In the genomic region with DNA sequence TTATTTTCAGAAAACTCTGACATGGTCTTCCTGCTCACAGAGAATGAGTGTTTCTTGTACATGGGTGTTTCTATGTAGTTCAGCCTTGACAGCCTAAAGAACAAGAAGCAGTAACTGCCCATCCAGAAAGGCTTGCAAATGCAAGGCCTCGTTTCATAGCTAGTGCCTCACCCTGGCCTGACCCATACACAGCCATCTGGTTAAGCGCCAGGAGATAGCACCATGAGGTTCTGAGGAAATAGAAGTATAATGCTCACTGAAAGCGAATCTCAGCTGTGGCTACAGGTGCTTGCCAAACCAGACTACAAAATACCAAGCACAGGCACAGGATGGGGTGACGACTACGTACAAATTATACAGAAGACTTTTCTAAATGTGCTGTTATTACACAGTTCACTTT, we compare ENCODE assay signal across 19 mouse cellular contexts. TPM values are rescaled to one million over a fixed set of nuclear protein-coding genes. Genes with fewer than 3 reads are reported as not detected.
A peak's percentile ranks its signal among the peaks of the same experiment; 100 is the strongest.
DNase-seq lines count a peak whose midpoint lies in the region; ATAC-seq and TF ChIP-seq lines count a peak whose summit lies in the region.
"Had no signal": no experiment of that assay in that cellular context is flagged by ENCODE, and none has a peak within 500 bp of the region (broad histone marks: within the 10 kb centered on the region; RNA-seq: fewer than 3 reads in every experiment).

No protein-coding gene starts in this region.

- no peaks in the 10 kb centered on the region for H3K9me3 ChIP-seq in hindbrain, postnatal 0 days (ENCODE audit: low read length)
- no peaks in the 10 kb centered on the region for H3K9me3 ChIP-seq in hindbrain, embryonic 12.5 days (replicated peaks)
- H3K9me3 ChIP-seq in midbrain, embryonic 11.5 days (ENCODE audit: control insufficient read depth, low read length) = no peaks in the 10 kb centered on the region
- H3K9me3 ChIP-seq in midbrain, embryonic 15.5 days = no peaks in the 10 kb centered on the region
- H3K9me3 ChIP-seq in CH12.LX (replicated peaks; ENCODE audit: low read length) = no peaks in the 10 kb centered on the region
- no peaks in the 10 kb centered on the region for H3K9me3 ChIP-seq in forebrain, embryonic 16.5 days (ENCODE audit: control insufficient read depth, low read length)
- H3K9me3 ChIP-seq: embryonic facial prominence, embryonic 10.5 days; embryonic facial prominence, embryonic 12.5 days; forebrain, embryonic 13.5 days; forebrain, embryonic 15.5 days; G1E had no signal

- no peak overlapping the region for H3K4me3 ChIP-seq in hindbrain, postnatal 0 days (ENCODE audit: low read length)
- no peak overlapping the region for H3K4me3 ChIP-seq in hindbrain, embryonic 12.5 days
- no peak overlapping the region for H3K4me3 ChIP-seq in midbrain, embryonic 11.5 days (ENCODE audit: low read depth, low read length)
- H3K4me3 ChIP-seq in midbrain, embryonic 15.5 days = no peak overlapping the region
- H3K4me3 ChIP-seq in CH12.LX (replicated peaks in 1 of 3; ENCODE audit: low read depth in 2 of 3, low read length in 2 of 3, poor library complexity in 1 of 3) = no peak overlapping the region
- no peak overlapping the region for H3K4me3 ChIP-seq in forebrain, embryonic 16.5 days (replicated peaks; ENCODE audit: low read length)
- H3K4me3 ChIP-seq: embryonic facial prominence, embryonic 10.5 days; embryonic facial prominence, embryonic 12.5 days; forebrain, embryonic 13.5 days; forebrain, embryonic 15.5 days had no signal

- no peak overlapping the region for H3K27ac ChIP-seq in hindbrain, postnatal 0 days
- no peak overlapping the region for H3K27ac ChIP-seq in hindbrain, embryonic 12.5 days
- H3K27ac ChIP-seq in midbrain, embryonic 11.5 days (ENCODE audit: low read depth, low read length) = no peak overlapping the region
- no peak overlapping the region for H3K27ac ChIP-seq in midbrain, embryonic 15.5 days
- peak overlapping the region; percentile 28; the same call in 1 of the 2 replicates for H3K27ac ChIP-seq in CH12.LX (ENCODE audit: insufficient read depth, low read depth)
- no peak overlapping the region for H3K27ac ChIP-seq in forebrain, embryonic 16.5 days (ENCODE audit: low read length)
- H3K27ac ChIP-seq: embryonic facial prominence, embryonic 10.5 days; embryonic facial prominence, embryonic 12.5 days; forebrain, embryonic 13.5 days; forebrain, embryonic 15.5 days had no signal

- no peak for TF ChIP-seq POLR2A in CH12.LX (IDR thresholded peaks at IDR 0.05; ENCODE audit: low read depth, low read length)

- in situ Hi-C loops in CH12.LX (cut with MboI; ENCODE audit: low pct_ligation_motif_present, low pct_unique_long_range_greater_than_20kb, low sequenced_read_pairs) = loop anchor here (25.0 kb wide), 1 partner anchor 240 kb away; no protein-coding TSS in a partner anchor

- TF ChIP-seq RAD21 in CH12.LX (IDR thresholded peaks at IDR 0.05; ENCODE audit: low read depth, low read length) = no peak; the same call in 1 of the 2 replicates

- ATAC-seq in hindbrain, postnatal 0 days = no peak
- no peak for ATAC-seq in hindbrain, embryonic 12.5 days (ENCODE audit: low FRiP score)
- no peak for ATAC-seq in midbrain, embryonic 11.5 days (ENCODE audit: low FRiP score)
- ATAC-seq in midbrain, embryonic 15.5 days (replicated peaks) = no peak
- no peak for ATAC-seq in forebrain, embryonic 16.5 days
- ATAC-seq: activated CD4-positive, CD25-positive, alpha-beta regulatory T cell, adult 4 months; forebrain, embryonic 13.5 days; forebrain, embryonic 15.5 days; Patski had no signal

- H3K36me3 ChIP-seq in hindbrain, postnatal 0 days (ENCODE audit: insufficient read depth, low read length) = no peaks in the 10 kb centered on the region
- H3K36me3 ChIP-seq in hindbrain, embryonic 12.5 days = no peaks in the 10 kb centered on the region
- no peaks in the 10 kb centered on the region for H3K36me3 ChIP-seq in midbrain, embryonic 11.5 days (ENCODE audit: control insufficient read depth, insufficient read depth, low read length)
- no peaks in the 10 kb centered on the region for H3K36me3 ChIP-seq in midbrain, embryonic 15.5 days (replicated peaks)
- H3K36me3 ChIP-seq in CH12.LX (replicated peaks in 1 of 2; ENCODE audit: control insufficient read depth in 1 of 2, insufficient read depth in 1 of 2, low read length in 1 of 2) = peaks cover 23 to 50% of the 10 kb centered on the region in 2 experiments
- no peaks in the 10 kb centered on the region for H3K36me3 ChIP-seq in forebrain, embryonic 16.5 days (ENCODE audit: control insufficient read depth, insufficient read depth)
- H3K36me3 ChIP-seq: embryonic facial prominence, embryonic 10.5 days; embryonic facial prominence, embryonic 12.5 days; forebrain, embryonic 15.5 days had no signal

- no peak for TF ChIP-seq EP300 in CH12.LX (IDR thresholded peaks at IDR 0.05; ENCODE audit: low read length)

- no peaks in the 10 kb centered on the region for H3K4me1 ChIP-seq in hindbrain, postnatal 0 days (ENCODE audit: insufficient read depth, low read length)
- peaks cover 4% of the 10 kb centered on the region; the same call in 1 of the 2 replicates for H3K4me1 ChIP-seq in hindbrain, embryonic 12.5 days
- H3K4me1 ChIP-seq in midbrain, embryonic 11.5 days (ENCODE audit: control insufficient read depth, insufficient read depth, low read length) = no peaks in the 10 kb centered on the region
- 0 out of 2 replicates have a peak, but pooled peaks cover 6% of the 10 kb centered on the region for H3K4me1 ChIP-seq in midbrain, embryonic 15.5 days
- peaks cover 20 to 62% of the 10 kb centered on the region in 2 experiments for H3K4me1 ChIP-seq in CH12.LX (ENCODE audit: control insufficient read depth in 1 of 2, insufficient read depth in 2 of 2)
- no peaks in the 10 kb centered on the region for H3K4me1 ChIP-seq in forebrain, embryonic 16.5 days (replicated peaks; ENCODE audit: control insufficient read depth, insufficient read depth, low read length)
- H3K4me1 ChIP-seq: forebrain, embryonic 15.5 days had no signal

- H3K27me3 ChIP-seq in hindbrain, postnatal 0 days (ENCODE audit: insufficient read depth, low read length) = no peaks in the 10 kb centered on the region
- no peaks in the 10 kb centered on the region for H3K27me3 ChIP-seq in hindbrain, embryonic 12.5 days
- H3K27me3 ChIP-seq in midbrain, embryonic 11.5 days (ENCODE audit: control insufficient read depth, insufficient read depth, low read length) = no peaks in the 10 kb centered on the region
- H3K27me3 ChIP-seq in midbrain, embryonic 15.5 days (replicated peaks) = no peaks in the 10 kb centered on the region
- no peaks in the 10 kb centered on the region for H3K27me3 ChIP-seq in CH12.LX (replicated peaks)
- no peaks in the 10 kb centered on the region for H3K27me3 ChIP-seq in forebrain, embryonic 16.5 days (replicated peaks; ENCODE audit: control insufficient read depth, insufficient read depth, low read length)
- H3K27me3 ChIP-seq: embryonic facial prominence, embryonic 12.5 days; forebrain, embryonic 13.5 days; forebrain, embryonic 15.5 days; Patski had no signal

- WGBS in hindbrain, postnatal 0 days = 79% methylated on average over 5 of the region's 5 CpGs
- 87% methylated on average over 5 of the region's 5 CpGs for WGBS in hindbrain, embryonic 12.5 days
- 92% methylated on average over 5 of the region's 5 CpGs for WGBS in midbrain, embryonic 11.5 days
- 85% methylated on average over 5 of the region's 5 CpGs for WGBS in midbrain, embryonic 15.5 days
- 89% methylated on average over 5 of the region's 5 CpGs for WGBS in forebrain, embryonic 16.5 days

- no peak overlapping the region for H3K4me2 ChIP-seq in hindbrain, postnatal 0 days (ENCODE audit: low read depth, low read length)
- H3K4me2 ChIP-seq in hindbrain, embryonic 12.5 days (replicated peaks) = no peak overlapping the region
- no peak overlapping the region for H3K4me2 ChIP-seq in midbrain, embryonic 11.5 days
- H3K4me2 ChIP-seq in midbrain, embryonic 15.5 days = no peak overlapping the region
- peak overlapping the region; percentile 88; the same call in 1 of the 2 replicates for H3K4me2 ChIP-seq in CH12.LX (ENCODE audit: insufficient read depth, low read depth, poor library complexity, severe bottlenecking)
- H3K4me2 ChIP-seq in forebrain, embryonic 16.5 days (ENCODE audit: low read length) = no peak overlapping the region
- H3K4me2 ChIP-seq: embryonic facial prominence, embryonic 12.5 days; forebrain, embryonic 13.5 days; forebrain, embryonic 15.5 days had no signal

- TF ChIP-seq CTCF in hindbrain, postnatal 0 days (IDR thresholded peaks at IDR 0.05; ENCODE audit: low read depth) = no peak
- peak in 1 of 2 experiments; percentile 29; a peak in 2 of 4 replicates for TF ChIP-seq CTCF in CH12.LX (conservative IDR thresholded peaks at IDR 0.05 in 1 of 2, IDR thresholded peaks at IDR 0.05 in 1 of 2; ENCODE audit: low read depth in 2 of 2, low read length in 2 of 2)

- peak; percentile 49 to 54 for DNase-seq in cerebellum, postnatal 14 days
- DNase-seq in cerebellum, adult 18-20 months = no peak
- DNase-seq in hindbrain, postnatal 0 days (ENCODE audit: low spot score) = peak; percentile 37
- peak; percentile 61 for DNase-seq in midbrain, embryonic 11.5 days (ENCODE audit: low spot score, missing footprints)
- no peak for DNase-seq in CH12.LX (ENCODE audit: extremely low read depth)
- DNase-seq: adrenal gland, adult 8-10 months; adrenal gland, postnatal 14 days; adrenal gland, postnatal 36 days; cerebellum, adult 9-10 months had no signal

- dilution Hi-C loops in CH12.LX (cut with MboI; ENCODE audit: extremely low pct_ligation_motif_present, extremely low pct_unique_long_range_greater_than_20kb, low sequenced_read_pairs) = no loop called here

- no peak overlapping the region for H3K9ac ChIP-seq in hindbrain, postnatal 0 days (replicated peaks; ENCODE audit: low read length)
- H3K9ac ChIP-seq in hindbrain, embryonic 12.5 days = no peak overlapping the region
- H3K9ac ChIP-seq in midbrain, embryonic 11.5 days (ENCODE audit: low read length) = no peak overlapping the region
- no peak overlapping the region for H3K9ac ChIP-seq in midbrain, embryonic 15.5 days
- peak overlapping the region; percentile 83 for H3K9ac ChIP-seq in CH12.LX (ENCODE audit: insufficient read depth, low read depth)
- H3K9ac ChIP-seq in forebrain, embryonic 16.5 days (replicated peaks; ENCODE audit: low read depth, low read length) = no peak overlapping the region
- H3K9ac ChIP-seq: embryonic facial prominence, embryonic 12.5 days; forebrain, embryonic 13.5 days; forebrain, embryonic 15.5 days had no signal

- H3K79me2 ChIP-seq in CH12.LX (replicated peaks; ENCODE audit: control insufficient read depth, extremely low read depth, insufficient read depth, poor library complexity, severe bottlenecking) = peaks cover 2% of the 10 kb centered on the region

RNA-seq across cellular contexts. Expression of a gene that starts 34.7 kb away (rescaled TPM):
- 42.4 and 46.0 TPM in 2 replicates for total RNA-seq in hindbrain, postnatal 0 days (2014; rRNA removed)
- polyA plus RNA-seq in hindbrain, postnatal 0 days (2015; fragmentation: Nextera tagmentation; extraction: Ambion mirVana) = 67.9 and 78.0 TPM in 2 replicates
- 45.3 and 46.5 TPM in 2 replicates for polyA plus RNA-seq in hindbrain, embryonic 12.5 days (2016; fragmentation: Nextera tagmentation; extraction: Ambion mirVana)
- 46.1 and 48.8 TPM in 2 replicates for polyA plus RNA-seq in midbrain, embryonic 11.5 days (2014; fragmentation: Nextera tagmentation; extraction: Ambion mirVana)
- 37.2 and 42.4 TPM in 2 replicates for polyA plus RNA-seq in midbrain, embryonic 15.5 days (2015; fragmentation: Nextera tagmentation; extraction: Ambion mirVana)
- total RNA-seq in CH12.LX (2012; rRNA removed) (122 and 131 TPM in 2 replicates), CH12.LX (2014; rRNA removed) (175 and 188 TPM in 2 replicates)
- 110 and 125 TPM in 2 replicates for polyA plus RNA-seq in CH12.LX (2012; ENCODE audit: insufficient read length, low read depth)
- 31.8 and 33.1 TPM in 2 replicates for polyA plus RNA-seq in forebrain, embryonic 16.5 days (2015; fragmentation: Nextera tagmentation; extraction: Ambion mirVana)

RNA-seq across cellular contexts. Expression of a gene that starts 34.9 kb away (rescaled TPM):
- total RNA-seq in hindbrain, postnatal 0 days (2014; rRNA removed) = 5.3 and 10.6 TPM in 2 replicates
- polyA plus RNA-seq in hindbrain, postnatal 0 days (2015; fragmentation: Nextera tagmentation; extraction: Ambion mirVana) = 9.2 and 10.9 TPM in 2 replicates
- 9.2 and 9.9 TPM in 2 replicates for polyA plus RNA-seq in hindbrain, embryonic 12.5 days (2016; fragmentation: Nextera tagmentation; extraction: Ambion mirVana)
- polyA plus RNA-seq in midbrain, embryonic 11.5 days (2014; fragmentation: Nextera tagmentation; extraction: Ambion mirVana) = 4.9 and 5.8 TPM in 2 replicates
- polyA plus RNA-seq in midbrain, embryonic 15.5 days (2015; fragmentation: Nextera tagmentation; extraction: Ambion mirVana) = 6.6 and 7.2 TPM in 2 replicates
- total RNA-seq in CH12.LX (2012; rRNA removed) (9.1 and 9.8 TPM in 2 replicates), CH12.LX (2014; rRNA removed) (10.1 and 10.2 TPM in 2 replicates)
- polyA plus RNA-seq in CH12.LX (2012; ENCODE audit: insufficient read length, low read depth) = 7.5 and 9.7 TPM in 2 replicates
- polyA plus RNA-seq in forebrain, embryonic 16.5 days (2015; fragmentation: Nextera tagmentation; extraction: Ambion mirVana) = 4.0 and 4.9 TPM in 2 replicates

Comparison
In these comparisons a context has a peak if more than half of its experiments do, and no peak if none do; other contexts are left out.
1. DNase-seq: peak in cerebellum, postnatal 14 days (2 of 2), hindbrain, postnatal 0 days (single experiment) and midbrain, embryonic 11.5 days (single experiment); none in cerebellum, adult 18-20 months (0 of 2) and CH12.LX (single experiment).